15 mouse cellular contexts compared by ENCODE assay signal in the genomic region with DNA sequence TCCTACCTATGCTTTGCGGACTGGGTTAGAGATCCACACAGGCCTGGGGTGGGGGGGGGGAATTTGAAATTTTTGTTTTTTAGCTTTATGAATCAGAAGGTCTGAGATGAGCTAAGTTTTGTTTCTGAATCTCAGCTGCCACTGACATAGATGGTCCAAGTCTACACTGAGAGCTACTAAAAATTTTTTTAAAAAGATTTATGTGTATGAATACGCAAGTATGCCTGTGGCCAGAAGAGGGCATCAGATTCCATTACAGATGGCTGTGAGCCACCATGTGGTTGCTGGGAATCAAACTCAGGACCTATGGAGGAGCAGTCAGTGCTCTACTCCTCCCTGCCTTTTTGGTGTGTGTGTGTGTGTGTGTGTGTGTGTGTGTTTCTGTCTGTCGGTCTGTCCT. TPM values are rescaled to one million over a fixed set of nuclear protein-coding genes. Genes with fewer than 3 reads are reported as not detected.
A peak's percentile ranks its signal among the peaks of the same experiment; 100 is the strongest.
DNase-seq lines count a peak whose midpoint lies in the region; ATAC-seq and TF ChIP-seq lines count a peak whose summit lies in the region.
"Had no signal": no experiment of that assay in that cellular context is flagged by ENCODE, and none has a peak within 500 bp of the region (broad histone marks: within the 10 kb centered on the region; RNA-seq: fewer than 3 reads in every experiment).

No protein-coding gene starts in this region.

- H3K4me3 ChIP-seq in cerebellum, adult 2 months (replicated peaks; ENCODE audit: insufficient read depth, low read depth, low read length): no peak overlapping the region
- H3K4me3 ChIP-seq in kidney, postnatal 0 days (replicated peaks; ENCODE audit: low read depth, low read length): no peak overlapping the region
- H3K4me3 ChIP-seq in lung, postnatal 0 days (ENCODE audit: low read depth, low read length): no peak overlapping the region
- H3K4me3 ChIP-seq in forebrain, embryonic 10.5 days: no peak overlapping the region
- H3K4me3 ChIP-seq: embryonic facial prominence, embryonic 15.5 days; forebrain, embryonic 15.5 days; heart, embryonic 10.5 days had no signal

- peak overlapping the region; percentile 3; the same call in 1 of the 2 replicates for H3K27ac ChIP-seq in cerebellum, adult 2 months (ENCODE audit: insufficient read depth, low read length)
- no peak overlapping the region for H3K27ac ChIP-seq in kidney, postnatal 0 days
- H3K27ac ChIP-seq in lung, postnatal 0 days (ENCODE audit: low read length): no peak overlapping the region
- no peak overlapping the region for H3K27ac ChIP-seq in forebrain, embryonic 10.5 days
- H3K27ac ChIP-seq: embryonic facial prominence, embryonic 15.5 days; forebrain, embryonic 15.5 days; heart, embryonic 10.5 days had no signal

- ATAC-seq in kidney, postnatal 0 days (replicated peaks; ENCODE audit: low FRiP score, low read depth): no peak
- no peak for ATAC-seq in lung, postnatal 0 days
- ATAC-seq: activated CD4-positive, CD25-positive, alpha-beta regulatory T cell, adult 4 months; forebrain, embryonic 15.5 days; inflammation-experienced regulatory T-cells, adult 6 months had no signal

- H3K4me2 ChIP-seq in kidney, postnatal 0 days (ENCODE audit: low read length): no peak overlapping the region
- no peak overlapping the region for H3K4me2 ChIP-seq in lung, postnatal 0 days (replicated peaks; ENCODE audit: low read depth, low read length)
- H3K4me2 ChIP-seq: embryonic facial prominence, embryonic 15.5 days; forebrain, embryonic 15.5 days had no signal

- H3K4me1 ChIP-seq in cerebellum, adult 2 months (ENCODE audit: control insufficient read depth, insufficient read depth, low read length): peaks cover 6% of the 10 kb centered on the region; the same call in 1 of the 2 replicates
- no peaks in the 10 kb centered on the region for H3K4me1 ChIP-seq in kidney, postnatal 0 days (replicated peaks; ENCODE audit: insufficient read depth, low read length)
- no peaks in the 10 kb centered on the region for H3K4me1 ChIP-seq in lung, postnatal 0 days (ENCODE audit: insufficient read depth, low read depth, low read length)
- no peaks in the 10 kb centered on the region for H3K4me1 ChIP-seq in forebrain, embryonic 10.5 days
- H3K4me1 ChIP-seq: forebrain, embryonic 15.5 days had no signal

- no peak for TF ChIP-seq EP300 in lung, postnatal 0 days (IDR thresholded peaks at IDR 0.05)

- H3K9ac ChIP-seq in kidney, postnatal 0 days (ENCODE audit: low read depth, low read length): no peak overlapping the region
- H3K9ac ChIP-seq in lung, postnatal 0 days (replicated peaks; ENCODE audit: low read depth): no peak overlapping the region
- H3K9ac ChIP-seq: embryonic facial prominence, embryonic 15.5 days; forebrain, embryonic 15.5 days had no signal

- DNase-seq in cerebellum, adult 2 months: no peak
- DNase-seq in cerebellum, postnatal 4 days (ENCODE audit: low spot score in 2 of 2): no peak
- no peak for DNase-seq in kidney, postnatal 0 days (ENCODE audit: low spot score)
- DNase-seq in kidney, adult 11 months: no peak
- DNase-seq in lung, postnatal 0 days (ENCODE audit: low spot score): no peak
- no peak for DNase-seq in lung, postnatal 4 days
- no peak for DNase-seq in right cerebral cortex, adult 2 months (ENCODE audit: low spot score in 2 of 2)
- DNase-seq in forebrain, embryonic 10.5 days (ENCODE audit: extremely low spot score, low spot score): no peak
- DNase-seq: gastrocnemius, postnatal 14 days had no signal

- no peaks in the 10 kb centered on the region for H3K27me3 ChIP-seq in cerebellum, adult 2 months (ENCODE audit: control insufficient read depth, insufficient read depth, low read length)
- no peaks in the 10 kb centered on the region for H3K27me3 ChIP-seq in kidney, postnatal 0 days (ENCODE audit: insufficient read depth, low read length)
- no peaks in the 10 kb centered on the region for H3K27me3 ChIP-seq in lung, postnatal 0 days (replicated peaks; ENCODE audit: insufficient read depth, low read length)
- no peaks in the 10 kb centered on the region for H3K27me3 ChIP-seq in forebrain, embryonic 10.5 days (ENCODE audit: poor library complexity, severe bottlenecking)
- H3K27me3 ChIP-seq: embryonic facial prominence, embryonic 15.5 days; forebrain, embryonic 15.5 days; megakaryocyte, embryonic 14.5 days had no signal

- no peak for TF ChIP-seq POLR2A in cerebellum, adult 2 months (IDR thresholded peaks at IDR 0.05; ENCODE audit: borderline replicate concordance, insufficient read depth, low read length)

- 0 out of 2 replicates have a peak, but pooled peaks have one; percentile 16 for TF ChIP-seq CTCF in cerebellum, adult 2 months (IDR thresholded peaks at IDR 0.05; ENCODE audit: borderline replicate concordance, insufficient read depth, low read depth, low read length)
- TF ChIP-seq CTCF in kidney, postnatal 0 days (IDR thresholded peaks at IDR 0.05; ENCODE audit: low read depth): peak; percentile 40
- TF ChIP-seq CTCF in lung, postnatal 0 days (IDR thresholded peaks at IDR 0.05): peak; percentile 40

- peaks cover 26% of the 10 kb centered on the region; the same call in 1 of the 2 replicates for H3K36me3 ChIP-seq in kidney, postnatal 0 days (ENCODE audit: insufficient read depth, low read length)
- peaks cover 16% of the 10 kb centered on the region for H3K36me3 ChIP-seq in lung, postnatal 0 days (ENCODE audit: insufficient read depth, low read length)
- peaks cover 93% of the 10 kb centered on the region for H3K36me3 ChIP-seq in forebrain, embryonic 10.5 days (replicated peaks)

- H3K9me3 ChIP-seq in kidney, postnatal 0 days (replicated peaks; ENCODE audit: low read length): no peaks in the 10 kb centered on the region
- H3K9me3 ChIP-seq in lung, postnatal 0 days (ENCODE audit: low read length): no peaks in the 10 kb centered on the region
- H3K9me3 ChIP-seq in forebrain, embryonic 10.5 days: no peaks in the 10 kb centered on the region
- H3K9me3 ChIP-seq: embryonic facial prominence, embryonic 15.5 days; forebrain, embryonic 15.5 days; heart, embryonic 10.5 days had no signal

- WGBS in cerebellum, adult 2 months: 85% methylated on average over 3 of the region's 3 CpGs
- 98% methylated on average over 3 of the region's 3 CpGs for WGBS in kidney, postnatal 0 days
- 93% methylated on average over 3 of the region's 3 CpGs for WGBS in lung, postnatal 0 days
- 93% methylated on average over 3 of the region's 3 CpGs for WGBS in forebrain, embryonic 10.5 days

RNA-seq across cellular contexts. Expression of a gene that starts 11.2 kb away (rescaled TPM):
- 291 and 295 TPM in 2 replicates for polyA plus RNA-seq in cerebellum, adult 2 months (2012; rRNA removed)
- polyA plus RNA-seq in kidney, postnatal 0 days (2015; fragmentation: Nextera tagmentation; extraction: Ambion mirVana): 504 and 541 TPM in 2 replicates
- 350 and 419 TPM in 2 replicates for polyA plus RNA-seq in lung, postnatal 0 days (2015; fragmentation: Nextera tagmentation; extraction: Ambion mirVana)
- 627 and 634 TPM in 2 replicates for polyA plus RNA-seq in forebrain, embryonic 10.5 days (2016; fragmentation: Nextera tagmentation; extraction: Ambion mirVana)

RNA-seq across cellular contexts. Expression of a gene that starts 14.1 kb away (rescaled TPM):
- 54.3 and 59.5 TPM in 2 replicates for polyA plus RNA-seq in cerebellum, adult 2 months (2012; rRNA removed)
- polyA plus RNA-seq in kidney, postnatal 0 days (2015; fragmentation: Nextera tagmentation; extraction: Ambion mirVana): 10.4 and 11.4 TPM in 2 replicates
- polyA plus RNA-seq in lung, postnatal 0 days (2015; fragmentation: Nextera tagmentation; extraction: Ambion mirVana): 10.5 TPM in 2 replicates
- 18.4 and 20.9 TPM in 2 replicates for polyA plus RNA-seq in forebrain, embryonic 10.5 days (2016; fragmentation: Nextera tagmentation; extraction: Ambion mirVana)

RNA-seq across cellular contexts. Expression of a gene that starts 28.7 kb away (rescaled TPM):
- polyA plus RNA-seq in cerebellum, adult 2 months (2012; rRNA removed): 70.2 and 72.2 TPM in 2 replicates
- polyA plus RNA-seq in kidney, postnatal 0 days (2015; fragmentation: Nextera tagmentation; extraction: Ambion mirVana): 69.2 and 70.9 TPM in 2 replicates
- 59.1 and 63.8 TPM in 2 replicates for polyA plus RNA-seq in lung, postnatal 0 days (2015; fragmentation: Nextera tagmentation; extraction: Ambion mirVana)
- 17.0 and 21.7 TPM in 2 replicates for polyA plus RNA-seq in forebrain, embryonic 10.5 days (2016; fragmentation: Nextera tagmentation; extraction: Ambion mirVana)

RNA-seq across cellular contexts. Expression of a gene that starts 30.1 kb away (rescaled TPM):
- 47.4 and 49.5 TPM in 2 replicates for polyA plus RNA-seq in cerebellum, adult 2 months (2012; rRNA removed)
- polyA plus RNA-seq in kidney, postnatal 0 days (2015; fragmentation: Nextera tagmentation; extraction: Ambion mirVana): 1.5 TPM in 2 replicates
- 0.86 and 1.3 TPM in 2 replicates for polyA plus RNA-seq in lung, postnatal 0 days (2015; fragmentation: Nextera tagmentation; extraction: Ambion mirVana)
- polyA plus RNA-seq in forebrain, embryonic 10.5 days (2016; fragmentation: Nextera tagmentation; extraction: Ambion mirVana): 1.3 and 2.1 TPM in 2 replicates

RNA-seq across cellular contexts. Expression of a gene that starts 51.1 kb away (rescaled TPM):
- polyA plus RNA-seq in cerebellum, adult 2 months (2012; rRNA removed): 68.4 and 69.3 TPM in 2 replicates
- 2.3 TPM in 2 replicates for polyA plus RNA-seq in kidney, postnatal 0 days (2015; fragmentation: Nextera tagmentation; extraction: Ambion mirVana)
- 3.0 and 3.5 TPM in 2 replicates for polyA plus RNA-seq in lung, postnatal 0 days (2015; fragmentation: Nextera tagmentation; extraction: Ambion mirVana)
- 1.5 and 2.5 TPM in 2 replicates for polyA plus RNA-seq in forebrain, embryonic 10.5 days (2016; fragmentation: Nextera tagmentation; extraction: Ambion mirVana)
